Mouse (Mus musculus) neural tube, embryonic 14.5 days (tissue): ENCODE results near the gene Lpgat1. TPM values are rescaled to one million over a fixed set of nuclear protein-coding genes. Genes with fewer than 3 reads are reported as not detected.

Source experiments
- ATAC-seq: fragments of 200-750 bp; cut with Nextera tagmentation; 2 replicates; pipeline ENCODE4 v1.8.0; 2017; ENCODE audit warnings: low read depth, mild to moderate bottlenecking, moderate TSS enrichment, moderate library complexity
- H3K27ac ChIP-seq: fragments of 300-500 bp; sonication (generic); 2 replicates; pipeline ENCODE4 v1.5.1; 2014; ENCODE audit warnings: low read depth, mild to moderate bottlenecking, control low read depth, low read length, moderate library complexity, mixed read lengths
- H3K27me3 ChIP-seq: fragments of 300-500 bp; sonication (generic); 2 replicates; pipeline ENCODE4 v1.6.1; 2014; ENCODE audit warnings: low read length; ENCODE audit not compliant: control insufficient read depth, insufficient read depth
- H3K36me3 ChIP-seq: fragments of 300-500 bp; sonication (generic); 2 replicates; pipeline ENCODE4 v1.6.1; 2014; ENCODE audit warnings: low read length, mixed read lengths; ENCODE audit not compliant: control insufficient read depth, insufficient read depth
- H3K4me1 ChIP-seq: fragments of 300-500 bp; sonication (generic); 2 replicates; pipeline ENCODE4 v1.6.1; 2014; ENCODE audit warnings: low read length; ENCODE audit not compliant: control insufficient read depth, insufficient read depth
- H3K4me2 ChIP-seq: fragments of 300-500 bp; sonication (generic); 2 replicates; pipeline ENCODE4 v1.6.1; 2014; ENCODE audit warnings: mild to moderate bottlenecking, low read depth, low read length, control low read depth
- H3K4me3 ChIP-seq: fragments of 300-500 bp; sonication (generic); 2 replicates; pipeline ENCODE4 v1.5.1; 2014; ENCODE audit warnings: low read depth, low read length, control low read depth, mixed read lengths
- H3K9ac ChIP-seq: fragments of 300-500 bp; sonication (generic); replicated peaks from 2 replicates; pipeline ENCODE4 v1.6.1; 2014; ENCODE audit warnings: low read depth, mild to moderate bottlenecking, control low read depth, low read length, mixed read lengths
- H3K9me3 ChIP-seq: fragments of 300-500 bp; sonication (generic); 2 replicates; pipeline ENCODE4 v1.6.1; 2016; ENCODE audit warnings: low read length; ENCODE audit not compliant: control insufficient read depth
- WGBS: fragments of 180-500 bp; shearing (Covaris S2); extraction: QIAGEN DNeasy Blood & Tissue Kit; methylation state at CpG from one replicate; pipeline ENCODE4 v1.1.7; 2014; 5-methylcytosine and 5-hydroxymethylcytosine counted together
- polyA plus RNA-seq: library from polyadenylated mRNA; unstranded; fragments of >200 nt; fragmentation: Nextera tagmentation; extraction: Ambion mirVana; gene quantifications from 2 replicates; pipeline ENCODE4 v1.2.1, GENCODE M21; 2014

The Lpgat1 gene
- polyA plus RNA-seq, 1 experiment from 2014 or later = 50.4 TPM

- Histone ChIP-seq H3K4me1 (no peaks in the 10 kb centered on the region), H3K4me3 (no peak overlapping the region), H3K9ac (no peak overlapping the region), H3K27me3 (no peaks in the 10 kb centered on the region), H3K27ac (no peak overlapping the region), H3K36me3 (no peaks in the 10 kb centered on the region), H3K4me2 (no peak overlapping the region), H3K9me3 (no peaks in the 10 kb centered on the region)
- no peak for ATAC-seq
- 88% methylated on average over 7 of the region's 7 CpGs for WGBS
Observed at GRCm38 (mm10) chr1:191807979-191808378, 90.3 kb downstream of the Lpgat1 start.

- Histone ChIP-seq H3K36me3 (no peaks in the 10 kb centered on the region), H3K27me3 (no peaks in the 10 kb centered on the region), H3K27ac (no peak overlapping the region), H3K4me2 (no peak overlapping the region), H3K4me1 (no peaks in the 10 kb centered on the region), H3K4me3 (no peak overlapping the region), H3K9ac (no peak overlapping the region), H3K9me3 (no peaks in the 10 kb centered on the region)
- 60% methylated on average over 12 of the region's 12 CpGs for WGBS
- ATAC-seq = peak; percentile 91
Observed at GRCm38 (mm10) chr1:191808688-191809223, 91.1 kb downstream of the Lpgat1 start.

GRCm38 (mm10) chr1:191811774-191812173 is 94.1 kb downstream of the Lpgat1 start:
- Histone ChIP-seq H3K9ac (no peak overlapping the region), H3K4me1 (no peaks in the 10 kb centered on the region), H3K36me3 (no peaks in the 10 kb centered on the region), H3K4me2 (no peak overlapping the region), H3K27me3 (no peaks in the 10 kb centered on the region), H3K27ac (no peak overlapping the region), H3K4me3 (no peak overlapping the region), H3K9me3 (no peaks in the 10 kb centered on the region)
- ATAC-seq = no peak
- 91% methylated on average over 12 of the region's 12 CpGs for WGBS

- Histone ChIP-seq H3K9me3 (no peaks in the 10 kb centered on the region), H3K36me3 (no peaks in the 10 kb centered on the region), H3K9ac (no peak overlapping the region), H3K4me1 (no peaks in the 10 kb centered on the region), H3K4me3 (no peak overlapping the region), H3K4me2 (no peak overlapping the region), H3K27ac (no peak overlapping the region), H3K27me3 (no peaks in the 10 kb centered on the region)
- no peak for ATAC-seq
- WGBS = 87% methylated on average over 13 of the region's 13 CpGs
Observed at GRCm38 (mm10) chr1:191812949-191813691, 95.5 kb downstream of the Lpgat1 start.

- H3K4me1 ChIP-seq = no peaks in the 10 kb centered on the region
- no peak overlapping the region for H3K4me3 ChIP-seq
- no peak for ATAC-seq
- WGBS = 73% methylated on average over 4 of the region's 4 CpGs
- no peaks in the 10 kb centered on the region for H3K9me3 ChIP-seq
- H3K27ac ChIP-seq = no peak overlapping the region
- no peak overlapping the region for H3K9ac ChIP-seq
- no peaks in the 10 kb centered on the region for H3K27me3 ChIP-seq
- H3K36me3 ChIP-seq = no peaks in the 10 kb centered on the region
- H3K4me2 ChIP-seq = no peak overlapping the region
Observed at GRCm38 (mm10) chr1:191814240-191814639, 96.6 kb downstream of the Lpgat1 start.

GRCm38 (mm10) chr1:191814935-191815334 is 97.3 kb downstream of the Lpgat1 start:
- no peaks in the 10 kb centered on the region for H3K27me3 ChIP-seq
- 50% methylated on average over 5 of the region's 5 CpGs for WGBS
- H3K4me2 ChIP-seq = no peak overlapping the region
- no peak overlapping the region for H3K27ac ChIP-seq
- no peak for ATAC-seq
- no peaks in the 10 kb centered on the region for H3K36me3 ChIP-seq
- no peak overlapping the region for H3K9ac ChIP-seq
- H3K9me3 ChIP-seq = no peaks in the 10 kb centered on the region
- no peak overlapping the region for H3K4me3 ChIP-seq
- no peaks in the 10 kb centered on the region for H3K4me1 ChIP-seq

GRCm38 (mm10) chr1:191816596-191816995 is 99.0 kb downstream of the Lpgat1 start:
- no peaks in the 10 kb centered on the region for H3K36me3 ChIP-seq
- no peak overlapping the region for H3K9ac ChIP-seq
- H3K9me3 ChIP-seq = no peaks in the 10 kb centered on the region
- ATAC-seq = no peak
- H3K27ac ChIP-seq = no peak overlapping the region
- no peak overlapping the region for H3K4me3 ChIP-seq
- no peaks in the 10 kb centered on the region for H3K4me1 ChIP-seq
- no peaks in the 10 kb centered on the region for H3K27me3 ChIP-seq
- no peak overlapping the region for H3K4me2 ChIP-seq
- 75% methylated on average over 3 of the region's 3 CpGs for WGBS

GRCm38 (mm10) chr1:191817418-191818144 is 99.9 kb downstream of the Lpgat1 start:
- Histone ChIP-seq H3K4me1 (no peaks in the 10 kb centered on the region), H3K4me2 (no peak overlapping the region), H3K4me3 (no peak overlapping the region), H3K27me3 (no peaks in the 10 kb centered on the region), H3K9me3 (no peaks in the 10 kb centered on the region), H3K9ac (no peak overlapping the region), H3K27ac (no peak overlapping the region), H3K36me3 (no peaks in the 10 kb centered on the region)
- ATAC-seq = peak; percentile 62; the same call in 1 of the 2 replicates
- 37% methylated on average over 19 of the region's 19 CpGs for WGBS

GRCm38 (mm10) chr1:191818145-191818631 is 100.6 kb downstream of the Lpgat1 start:
- Histone ChIP-seq H3K9ac (no peak overlapping the region), H3K4me2 (no peak overlapping the region), H3K27me3 (no peaks in the 10 kb centered on the region), H3K36me3 (no peaks in the 10 kb centered on the region), H3K9me3 (no peaks in the 10 kb centered on the region), H3K27ac (no peak overlapping the region), H3K4me3 (no peak overlapping the region), H3K4me1 (no peaks in the 10 kb centered on the region)
- no peak for ATAC-seq
- 30% methylated on average over 6 of the region's 6 CpGs for WGBS
